Mouse (Mus musculus) heart, adult 18-20 months (tissue): ENCODE results near the gene Pou4f2. TPM values are rescaled to one million over a fixed set of nuclear protein-coding genes. Genes with fewer than 3 reads are reported as not detected.

Experiments
- DNase-seq, 2 experiments: peaks; one replicate each; pipeline ENCODE4 v3.0.0; 2021 to 2022; ENCODE audit warnings: mixed read lengths in 1 of 2
- total RNA-seq, 2 experiments: library from RNA; stranded (reverse); gene quantifications; 2 replicates each; pipeline ENCODE4 v1.2.3; 2021

The Pou4f2 gene
- total RNA-seq, 2 experiments from 2014 or later, result not detected

DNA sequence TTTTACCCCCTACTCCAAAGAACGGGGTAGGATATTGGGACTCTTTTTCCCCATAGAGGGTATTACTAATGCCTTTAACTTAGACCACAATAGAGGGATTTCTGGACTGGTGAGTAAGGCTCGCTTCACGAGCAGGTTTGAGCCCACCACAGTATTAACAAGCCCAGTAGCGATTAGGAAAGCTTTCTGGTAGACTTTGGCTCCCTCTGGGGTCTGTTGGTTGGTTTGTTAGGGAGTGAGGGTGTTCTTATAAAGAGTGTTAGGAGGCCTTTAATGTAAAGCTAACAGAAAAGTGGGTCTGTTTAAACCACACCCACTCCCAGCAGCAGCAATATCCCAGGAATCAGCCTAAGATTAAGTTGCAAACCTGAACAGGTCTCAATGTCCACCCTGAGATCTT lies 17.2 kb downstream of the Pou4f2 start:
- no peak for DNase-seq

- DNase-seq, result no peak
Observed at GRCm38 (mm10) chr8:78390756-78391155, 45.7 kb downstream of the Pou4f2 start.

Other genes with a start within 250 kb of the Pou4f2 start
- gene Ttc29, start 223.3 kb downstream of the Pou4f2 start, total RNA-seq, result under 1 TPM in 1 of 2 experiments, not detected in 1; 0.26 TPM
- 10 to 100 TPM; 16.0 to 17.5 TPM for gene Rbmxl1, start 72.3 kb upstream of the Pou4f2 start, total RNA-seq
- 1 to 10 TPM; 4.8 to 9.7 TPM for gene Slc10a7, start 72.7 kb upstream of the Pou4f2 start, total RNA-seq